Mouse (Mus musculus): ENCODE measurements around the gene Sdc3.

GRCm38 (mm10) chr4:130744058-130744457 is 48.3 kb upstream of the Sdc3 start:
- TF ChIP-seq GATA1 (IDR thresholded peaks at IDR 0.05; ENCODE audit: borderline replicate concordance, low read length) (no peak), TAL1 (conservative IDR thresholded peaks at IDR 0.05; ENCODE audit: low read depth, low read length) (no peak), POLR2AphosphoS5 (IDR thresholded peaks at IDR 0.05; ENCODE audit: insufficient replicate concordance, low read depth, low read length) (no peak), CTCF (IDR thresholded peaks at IDR 0.05; ENCODE audit: low read depth, low read length) (no peak), GATA2 (IDR thresholded peaks at IDR 0.05; ENCODE audit: borderline replicate concordance, low read depth, low read length) (no peak)
